Mouse (Mus musculus): ENCODE results near the gene Dstyk. TPM values are rescaled to one million over a fixed set of nuclear protein-coding genes. Genes with fewer than 3 reads are reported as not detected.
A peak's percentile ranks its signal among the peaks of the same experiment; 100 is the strongest.

Gene Dstyk
- polyA plus RNA-seq, 1 experiment from 2014 or later: 16.6 TPM

DNA sequence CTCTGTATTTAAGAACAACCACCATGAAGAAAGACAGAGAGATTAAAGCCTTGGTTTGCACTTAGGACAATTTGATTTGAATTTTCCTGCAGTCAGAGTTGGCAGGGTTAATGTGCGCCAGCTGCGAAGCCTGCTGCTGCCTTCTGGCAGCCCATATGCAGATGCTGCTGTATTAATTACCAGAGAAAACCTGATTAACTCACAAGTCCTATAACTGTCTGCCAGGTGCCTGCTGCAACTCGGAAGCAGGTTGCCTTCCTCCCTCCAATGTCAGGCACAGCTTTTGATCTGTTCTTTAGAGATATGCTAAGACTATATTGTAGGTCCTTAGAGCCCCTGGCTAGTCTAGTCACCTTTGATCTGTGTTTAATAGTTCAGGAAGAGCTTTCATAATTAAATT is 13.5 kb downstream of the Dstyk start:
- Histone ChIP-seq H3K4me1 (replicated peaks; ENCODE audit: control insufficient read depth, insufficient read depth, low read length) (peaks cover 12% of the 10 kb centered on the region), H3K27me3 (ENCODE audit: control insufficient read depth, insufficient read depth, low read depth, low read length) (no peaks in the 10 kb centered on the region), H3K36me3 (ENCODE audit: control insufficient read depth, insufficient read depth, low read length) (no peaks in the 10 kb centered on the region), H3K4me3 (ENCODE audit: low read length) (no peak overlapping the region), H3K9ac (ENCODE audit: low read length) (no peak overlapping the region), H3K9me3 (ENCODE audit: control insufficient read depth, low read length) (no peaks in the 10 kb centered on the region), H3K27ac (ENCODE audit: low read length) (no peak overlapping the region), H3K4me2 (ENCODE audit: low read depth, low read length) (no peak overlapping the region)
- no peak for ATAC-seq (ENCODE audit: low read depth)
- 73% methylated on average over 3 of the region's 3 CpGs for WGBS

DNA sequence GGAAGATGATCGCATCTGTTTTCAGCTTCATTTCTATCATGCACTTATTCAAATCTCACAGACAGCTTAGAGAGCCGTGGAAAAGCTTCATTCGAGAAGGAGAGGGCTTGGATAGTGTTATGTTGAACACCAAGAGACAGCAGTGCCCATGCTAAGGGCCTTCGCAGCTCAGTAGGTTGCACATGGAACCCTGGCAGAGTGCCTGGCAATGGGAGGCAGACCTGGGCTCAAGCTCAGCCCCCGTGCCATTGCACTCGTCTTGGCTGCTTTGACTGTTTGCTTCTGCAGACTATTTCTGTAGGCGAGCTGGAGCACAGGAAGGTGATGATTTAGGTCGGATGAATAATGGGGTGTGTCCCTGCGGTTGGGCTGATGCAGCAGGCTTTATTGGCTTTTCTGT is 14.4 kb downstream of the Dstyk start:
- H3K9ac ChIP-seq (ENCODE audit: low read length): no peak overlapping the region
- ATAC-seq (ENCODE audit: low read depth): no peak
- no peaks in the 10 kb centered on the region for H3K9me3 ChIP-seq (ENCODE audit: control insufficient read depth, low read length)
- WGBS: 40% methylated on average over 9 of the region's 9 CpGs
- H3K27ac ChIP-seq (ENCODE audit: low read length): no peak overlapping the region
- no peaks in the 10 kb centered on the region for H3K27me3 ChIP-seq (ENCODE audit: control insufficient read depth, insufficient read depth, low read depth, low read length)
- H3K4me3 ChIP-seq (ENCODE audit: low read length): no peak overlapping the region
- H3K4me2 ChIP-seq (ENCODE audit: low read depth, low read length): no peak overlapping the region
- H3K36me3 ChIP-seq (ENCODE audit: control insufficient read depth, insufficient read depth, low read length): no peaks in the 10 kb centered on the region
- H3K4me1 ChIP-seq (replicated peaks; ENCODE audit: control insufficient read depth, insufficient read depth, low read length): peaks cover 12% of the 10 kb centered on the region

DNA sequence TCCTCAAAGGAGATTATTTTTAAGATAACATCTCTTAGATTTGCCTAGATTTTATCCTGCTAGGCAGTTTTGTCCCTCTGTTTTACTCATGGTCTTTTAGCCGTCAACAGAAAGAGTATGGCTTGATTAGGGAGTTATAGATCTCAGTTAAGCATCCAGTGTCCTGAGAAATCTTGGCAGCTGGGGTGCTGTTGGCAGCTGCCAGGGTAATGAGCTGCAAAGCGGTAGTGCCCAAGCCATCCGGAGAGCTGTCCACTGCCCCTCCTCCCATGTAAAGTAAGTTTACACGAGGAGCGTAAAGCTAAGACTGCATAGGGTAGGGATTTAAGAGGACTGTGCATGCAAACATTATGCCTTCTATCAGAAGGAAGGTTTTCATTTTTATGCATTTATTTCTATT is 16.0 kb downstream of the Dstyk start:
- Histone ChIP-seq H3K4me1 (replicated peaks; ENCODE audit: control insufficient read depth, insufficient read depth, low read length) (peaks cover 12% of the 10 kb centered on the region), H3K27ac (ENCODE audit: low read length) (no peak overlapping the region), H3K9me3 (ENCODE audit: control insufficient read depth, low read length) (no peaks in the 10 kb centered on the region), H3K4me2 (ENCODE audit: low read depth, low read length) (no peak overlapping the region), H3K36me3 (ENCODE audit: control insufficient read depth, insufficient read depth, low read length) (no peaks in the 10 kb centered on the region), H3K9ac (ENCODE audit: low read length) (no peak overlapping the region), H3K4me3 (ENCODE audit: low read length) (no peak overlapping the region), H3K27me3 (ENCODE audit: control insufficient read depth, insufficient read depth, low read depth, low read length) (no peaks in the 10 kb centered on the region)
- 43% methylated on average over 5 of the region's 5 CpGs for WGBS
- no peak for ATAC-seq (ENCODE audit: low read depth)

DNA sequence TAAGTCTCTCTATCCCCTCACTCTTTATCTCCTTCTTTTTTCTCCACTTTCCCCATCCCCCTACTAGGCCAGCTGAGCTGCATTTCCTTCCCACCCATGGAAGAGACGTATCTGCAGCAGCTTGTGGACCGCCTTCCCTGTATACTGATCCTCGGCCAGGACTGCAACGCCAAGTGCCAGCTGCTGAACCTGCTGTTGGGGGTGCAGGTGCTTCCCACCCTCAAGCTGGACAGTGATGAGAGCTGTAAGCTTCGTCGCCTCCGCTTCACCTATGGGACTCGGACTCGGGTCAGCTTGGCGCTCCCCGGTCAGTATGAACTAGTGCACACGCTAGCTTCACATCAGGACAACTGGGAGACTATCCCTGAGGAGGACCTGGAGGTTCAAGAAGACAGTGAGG is 16.7 kb downstream of the Dstyk start:
- H3K27ac ChIP-seq (ENCODE audit: low read length): no peak overlapping the region
- no peak for ATAC-seq (ENCODE audit: low read depth)

DNA sequence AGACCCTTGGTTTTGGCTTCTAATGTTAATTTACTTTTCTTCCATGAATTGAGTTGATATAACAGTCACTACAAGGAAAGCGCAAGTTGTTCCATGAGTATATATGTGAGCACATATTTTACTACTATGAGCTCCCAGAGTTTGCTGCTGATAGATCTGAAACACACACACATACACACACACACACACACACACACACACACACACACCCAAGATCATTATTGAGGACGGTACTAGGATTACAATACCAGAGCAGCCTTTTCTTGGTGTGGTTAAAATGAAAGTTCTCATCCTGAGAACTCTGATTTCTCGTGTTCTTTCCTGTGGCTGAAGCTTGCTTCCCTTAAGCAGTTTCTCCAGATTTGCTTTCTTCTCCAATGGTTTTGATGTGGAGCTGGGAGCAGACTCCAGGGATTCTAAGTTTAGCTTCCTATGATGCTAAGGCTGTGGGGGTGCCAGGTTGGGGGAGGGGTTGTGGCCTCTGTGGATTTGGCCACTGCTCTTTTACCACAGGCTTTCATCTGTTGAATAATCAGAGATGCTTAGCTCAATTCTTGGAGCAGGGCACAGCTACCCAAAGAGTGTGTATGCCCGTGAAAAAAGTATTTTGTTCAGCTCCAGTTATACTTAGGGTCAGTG is 19.1 kb downstream of the Dstyk start:
- peak; percentile 20; the same call in 1 of the 2 replicates for ATAC-seq (ENCODE audit: low read depth)
- no peak overlapping the region for H3K9ac ChIP-seq (ENCODE audit: low read length)
- no peak overlapping the region for H3K4me2 ChIP-seq (ENCODE audit: low read depth, low read length)
- peak overlapping the region; percentile 60 for H3K27ac ChIP-seq (ENCODE audit: low read length)
- peaks cover 12% of the 10 kb centered on the region for H3K36me3 ChIP-seq (ENCODE audit: control insufficient read depth, insufficient read depth, low read length)
- 67% methylated on average over 4 of the region's 4 CpGs for WGBS
- H3K27me3 ChIP-seq (ENCODE audit: control insufficient read depth, insufficient read depth, low read depth, low read length): no peaks in the 10 kb centered on the region
- H3K4me3 ChIP-seq (ENCODE audit: low read length): no peak overlapping the region
- peaks cover 3% of the 10 kb centered on the region for H3K9me3 ChIP-seq (ENCODE audit: control insufficient read depth, low read length)
- peaks cover 12% of the 10 kb centered on the region for H3K4me1 ChIP-seq (replicated peaks; ENCODE audit: control insufficient read depth, insufficient read depth, low read length)

More for the DNA sequence above, 16.7 kb downstream of the Dstyk start:
- Histone ChIP-seq H3K9me3 (ENCODE audit: control insufficient read depth, low read length) (no peaks in the 10 kb centered on the region), H3K9ac (ENCODE audit: low read length) (no peak overlapping the region), H3K36me3 (ENCODE audit: control insufficient read depth, insufficient read depth, low read length) (no peaks in the 10 kb centered on the region), H3K4me3 (ENCODE audit: low read length) (no peak overlapping the region), H3K4me2 (ENCODE audit: low read depth, low read length) (no peak overlapping the region), H3K27me3 (ENCODE audit: control insufficient read depth, insufficient read depth, low read depth, low read length) (no peaks in the 10 kb centered on the region), H3K4me1 (replicated peaks; ENCODE audit: control insufficient read depth, insufficient read depth, low read length) (peaks cover 12% of the 10 kb centered on the region)
- WGBS: 86% methylated on average over 12 of the region's 12 CpGs

DNA sequence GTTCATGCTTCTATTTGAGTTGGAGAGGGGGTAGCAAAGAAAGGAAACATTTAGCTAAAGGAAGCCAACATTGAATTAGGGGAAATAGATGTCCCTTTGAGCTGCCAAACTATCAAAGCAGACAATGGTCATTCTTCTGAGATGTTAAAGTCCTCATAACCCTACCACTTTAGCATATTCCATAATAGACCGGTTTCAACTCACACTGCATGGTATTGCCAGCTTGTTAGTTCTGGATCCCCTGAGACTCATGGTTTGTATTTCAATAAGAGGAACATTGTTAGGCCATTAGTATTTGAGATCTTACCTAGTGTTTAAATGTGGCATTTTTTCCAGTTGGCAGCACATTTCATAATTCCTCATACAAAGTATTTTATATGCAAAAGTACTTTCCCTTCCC is 19.6 kb downstream of the Dstyk start:
- Histone ChIP-seq H3K27me3 (ENCODE audit: control insufficient read depth, insufficient read depth, low read depth, low read length) (no peaks in the 10 kb centered on the region), H3K4me1 (replicated peaks; ENCODE audit: control insufficient read depth, insufficient read depth, low read length) (peaks cover 7% of the 10 kb centered on the region), H3K9me3 (ENCODE audit: control insufficient read depth, low read length) (peaks cover 3% of the 10 kb centered on the region), H3K9ac (ENCODE audit: low read length) (no peak overlapping the region), H3K27ac (ENCODE audit: low read length) (peak overlapping the region; percentile 60; the same call in 1 of the 2 replicates), H3K36me3 (ENCODE audit: control insufficient read depth, insufficient read depth, low read length) (peaks cover 14% of the 10 kb centered on the region), H3K4me2 (ENCODE audit: low read depth, low read length) (no peak overlapping the region), H3K4me3 (ENCODE audit: low read length) (no peak overlapping the region)
- peak; percentile 31; the same call in 1 of the 2 replicates for ATAC-seq (ENCODE audit: low read depth)
- 69% methylated on average over 1 of the region's 1 CpGs for WGBS

DNA sequence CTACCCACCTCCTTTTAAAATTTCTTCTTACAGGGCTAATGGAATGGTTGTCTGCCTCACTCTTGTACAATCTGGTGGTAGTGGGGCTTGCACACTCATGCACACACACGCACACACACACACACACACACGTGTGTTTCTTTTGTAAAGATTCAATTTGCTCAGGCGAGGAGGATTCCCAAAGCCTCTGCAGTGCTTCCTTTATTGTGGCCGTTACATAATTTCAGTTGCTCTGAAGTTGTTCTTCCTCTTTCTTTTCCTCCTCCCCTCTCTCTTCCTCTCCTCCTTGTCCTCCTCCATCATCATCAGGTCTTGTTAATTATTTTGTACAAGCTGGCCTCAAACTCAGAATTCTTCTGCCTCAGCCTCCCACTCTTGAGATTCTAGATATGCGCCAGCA is 20.0 kb downstream of the Dstyk start:
- Histone ChIP-seq H3K4me3 (ENCODE audit: low read length) (no peak overlapping the region), H3K27ac (ENCODE audit: low read length) (0 out of 2 replicates have a peak overlapping the region, but pooled peaks have one; percentile 11), H3K9me3 (ENCODE audit: control insufficient read depth, low read length) (peaks cover 3% of the 10 kb centered on the region), H3K4me1 (replicated peaks; ENCODE audit: control insufficient read depth, insufficient read depth, low read length) (0 out of 2 replicates have a peak, but pooled peaks cover 4% of the 10 kb centered on the region), H3K4me2 (ENCODE audit: low read depth, low read length) (no peak overlapping the region), H3K9ac (ENCODE audit: low read length) (no peak overlapping the region), H3K27me3 (ENCODE audit: control insufficient read depth, insufficient read depth, low read depth, low read length) (no peaks in the 10 kb centered on the region), H3K36me3 (ENCODE audit: control insufficient read depth, insufficient read depth, low read length) (peaks cover 14% of the 10 kb centered on the region)
- no peak for ATAC-seq (ENCODE audit: low read depth)
- WGBS: 74% methylated on average over 5 of the region's 5 CpGs

DNA sequence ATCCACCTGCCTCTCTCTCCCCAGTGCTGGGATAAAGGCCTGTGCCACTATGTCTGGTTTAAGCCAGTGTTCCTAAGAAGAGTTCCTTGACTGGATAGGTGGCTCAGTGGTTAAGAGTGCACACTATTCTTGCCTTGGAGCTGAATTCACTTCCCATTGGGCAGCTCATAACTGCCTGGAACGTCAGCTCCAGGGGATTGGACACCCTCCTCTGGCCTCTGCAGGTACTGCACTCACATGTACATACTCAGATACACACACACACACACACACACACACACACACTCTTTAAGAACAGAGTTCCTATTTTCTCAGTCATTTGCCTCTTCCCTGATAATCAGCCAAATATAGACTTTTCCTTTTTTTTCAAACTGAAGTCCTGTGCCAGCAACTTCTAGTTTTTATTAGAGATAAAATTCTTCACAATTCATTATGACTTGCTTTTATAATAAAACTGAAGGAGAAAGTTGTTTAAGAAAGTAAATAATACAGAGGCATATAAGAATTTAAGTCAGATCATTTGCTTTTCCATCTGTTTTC is 23.6 kb downstream of the Dstyk start:
- 80% methylated on average over 1 of the region's 1 CpGs for WGBS
- ATAC-seq (ENCODE audit: low read depth): no peak

DNA sequence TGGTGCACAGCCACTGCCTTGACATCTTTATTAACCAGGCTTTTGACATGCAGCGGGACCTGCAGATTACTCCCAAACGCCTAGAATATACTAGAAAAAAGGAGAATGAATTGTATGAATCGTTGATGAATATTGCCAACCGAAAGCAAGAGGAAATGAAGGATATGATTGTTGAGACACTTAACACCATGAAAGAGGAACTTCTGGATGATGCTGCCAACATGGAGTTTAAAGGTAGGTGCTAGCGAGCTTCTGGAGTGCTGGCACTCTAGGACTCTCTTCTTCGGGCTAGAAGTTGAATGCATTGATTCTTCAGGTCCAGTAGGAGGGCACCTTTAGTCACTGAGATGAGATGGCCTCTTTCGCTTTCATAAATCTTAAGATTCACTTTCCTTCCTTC is 32.4 kb downstream of the Dstyk start:
- Histone ChIP-seq H3K4me2 (ENCODE audit: low read depth, low read length) (no peak overlapping the region), H3K27ac (ENCODE audit: low read length) (no peak overlapping the region), H3K27me3 (ENCODE audit: control insufficient read depth, insufficient read depth, low read depth, low read length) (no peaks in the 10 kb centered on the region), H3K36me3 (ENCODE audit: control insufficient read depth, insufficient read depth, low read length) (peaks cover 17% of the 10 kb centered on the region), H3K4me1 (replicated peaks; ENCODE audit: control insufficient read depth, insufficient read depth, low read length) (no peaks in the 10 kb centered on the region), H3K9me3 (ENCODE audit: control insufficient read depth, low read length) (no peaks in the 10 kb centered on the region), H3K4me3 (ENCODE audit: low read length) (no peak overlapping the region), H3K9ac (ENCODE audit: low read length) (no peak overlapping the region)
- WGBS: 93% methylated on average over 7 of the region's 7 CpGs
- no peak for ATAC-seq (ENCODE audit: low read depth)

More for the DNA sequence above, 23.6 kb downstream of the Dstyk start:
- H3K36me3 ChIP-seq (ENCODE audit: control insufficient read depth, insufficient read depth, low read length): peaks cover 14% of the 10 kb centered on the region
- H3K9ac ChIP-seq (ENCODE audit: low read length): no peak overlapping the region
- H3K4me3 ChIP-seq (ENCODE audit: low read length): no peak overlapping the region
- no peaks in the 10 kb centered on the region for H3K4me1 ChIP-seq (replicated peaks; ENCODE audit: control insufficient read depth, insufficient read depth, low read length)
- H3K4me2 ChIP-seq (ENCODE audit: low read depth, low read length): no peak overlapping the region
- peaks cover 3% of the 10 kb centered on the region for H3K9me3 ChIP-seq (ENCODE audit: control insufficient read depth, low read length)
- H3K27me3 ChIP-seq (ENCODE audit: control insufficient read depth, insufficient read depth, low read depth, low read length): no peaks in the 10 kb centered on the region
- H3K27ac ChIP-seq (ENCODE audit: low read length): no peak overlapping the region
